In genomic region chr8:123387801-123388200, GRCm38 (mm10) we compare ENCODE assay signal across 20 mouse cellular contexts. TPM values are rescaled to one million over a fixed set of nuclear protein-coding genes. Genes with fewer than 3 reads are reported as not detected.
DNase-seq lines count a peak whose midpoint lies in the region; ATAC-seq and TF ChIP-seq lines count a peak whose summit lies in the region.
"Had no signal": no experiment of that assay in that cellular context is flagged by ENCODE, and none has a peak within 500 bp of the region (broad histone marks: within the 10 kb centered on the region; RNA-seq: fewer than 3 reads in every experiment).

No protein-coding gene starts in this region.

- peak overlapping the region; percentile 21; the same call in 1 of the 2 replicates for H3K27ac ChIP-seq in intestine, postnatal 0 days (ENCODE audit: low read depth, low read length)
- no peak overlapping the region for H3K27ac ChIP-seq in intestine, embryonic 15.5 days

- DNase-seq in adrenal gland, adult 2 months, result peak; percentile 38
- no peak for DNase-seq in adrenal gland, postnatal 10 days
- DNase-seq: adrenal gland, adult 8-10 months; B cell, adult 2 months; cerebellum, adult 11 months; cerebellum, adult 11-12 months; cerebellum, adult 18-20 months; cerebellum, adult 2 months; cerebellum, adult 8-10 months had no signal

- H3K9me3 ChIP-seq in intestine, postnatal 0 days (ENCODE audit: control insufficient read depth), result no peaks in the 10 kb centered on the region
- H3K9me3 ChIP-seq in intestine, embryonic 15.5 days, result no peaks in the 10 kb centered on the region
- H3K9me3 ChIP-seq: G1E had no signal

- no peak overlapping the region for H3K9ac ChIP-seq in intestine, postnatal 0 days (ENCODE audit: low read depth, low read length)
- no peak overlapping the region for H3K9ac ChIP-seq in intestine, embryonic 15.5 days

- no peak overlapping the region for H3K4me3 ChIP-seq in intestine, postnatal 0 days (ENCODE audit: low read depth, low read length)
- no peak overlapping the region for H3K4me3 ChIP-seq in intestine, embryonic 15.5 days (replicated peaks)

- 85% methylated on average over 8 of the region's 8 CpGs for WGBS in intestine, postnatal 0 days
- 91% methylated on average over 8 of the region's 8 CpGs for WGBS in intestine, embryonic 15.5 days

- no peak for ATAC-seq in intestine, postnatal 0 days
- ATAC-seq in intestine, embryonic 15.5 days, result no peak
- ATAC-seq: activated CD4-positive, CD25-positive, alpha-beta regulatory T cell, adult 4 months; CD4-positive, CD25-positive, alpha-beta regulatory T cell, adult 4 months; Patski had no signal

- H3K4me2 ChIP-seq in intestine, postnatal 0 days (replicated peaks; ENCODE audit: low read depth), result no peak overlapping the region
- H3K4me2 ChIP-seq in intestine, embryonic 15.5 days (replicated peaks), result no peak overlapping the region

- TF ChIP-seq CTCF in intestine, postnatal 0 days (IDR thresholded peaks at IDR 0.05; ENCODE audit: low read depth), result no peak

- no peaks in the 10 kb centered on the region for H3K27me3 ChIP-seq in intestine, postnatal 0 days (replicated peaks; ENCODE audit: control insufficient read depth, insufficient read depth, low read length)
- H3K27me3 ChIP-seq in intestine, embryonic 15.5 days (replicated peaks), result no peaks in the 10 kb centered on the region
- H3K27me3 ChIP-seq: CH12.LX, Patski had no signal

- H3K4me1 ChIP-seq in intestine, postnatal 0 days (replicated peaks; ENCODE audit: control insufficient read depth, insufficient read depth, low read length), result 0 out of 2 replicates have a peak, but pooled peaks cover 4% of the 10 kb centered on the region
- no peaks in the 10 kb centered on the region for H3K4me1 ChIP-seq in intestine, embryonic 15.5 days (replicated peaks)

- H3K36me3 ChIP-seq in intestine, postnatal 0 days (ENCODE audit: control insufficient read depth, insufficient read depth), result peaks cover 95% of the 10 kb centered on the region
- H3K36me3 ChIP-seq in intestine, embryonic 15.5 days, result peaks cover 74% of the 10 kb centered on the region

RNA-seq across cellular contexts. Expression of gene Tcf25, which starts 14.2 kb away (rescaled TPM):
- total RNA-seq in adrenal gland, adult 2 months (2021), result 100 to 1,000 TPM; 230 to 235 TPM
- 151 and 158 TPM in 2 replicates for polyA plus RNA-seq in adrenal gland, adult 2 months (2012; rRNA removed)
- total RNA-seq in adrenal gland, postnatal 10 days (2021), result 100 to 1,000 TPM; 177 TPM
- 147 and 178 TPM in 2 replicates for polyA plus RNA-seq in intestine, postnatal 0 days (2015; fragmentation: Nextera tagmentation; extraction: Ambion mirVana)
- 147 and 170 TPM in 2 replicates for polyA plus RNA-seq in intestine, embryonic 15.5 days (2015; fragmentation: Nextera tagmentation; extraction: Ambion mirVana)

RNA-seq across cellular contexts. Expression of gene Mc1r, which starts 19.1 kb away (rescaled TPM):
- total RNA-seq in adrenal gland, adult 2 months (2021), result not detected
- not detected in 2 replicates for polyA plus RNA-seq in adrenal gland, adult 2 months (2012; rRNA removed)
- total RNA-seq in adrenal gland, postnatal 10 days (2021), result not detected
- not detected in 2 replicates for polyA plus RNA-seq in intestine, postnatal 0 days (2015; fragmentation: Nextera tagmentation; extraction: Ambion mirVana)
- polyA plus RNA-seq in intestine, embryonic 15.5 days (2015; fragmentation: Nextera tagmentation; extraction: Ambion mirVana), result 0.04 TPM in 1 of 2 replicates, not detected in the other
- total RNA-seq: adrenal gland, adult 18-20 months; adrenal gland, postnatal 14 days; adrenal gland, postnatal 25 days; adrenal gland, postnatal 36 days had no signal
- polyA plus RNA-seq: activated CD4-positive, CD25-positive, alpha-beta regulatory T cell, adult 4 months had no signal

RNA-seq across cellular contexts. Expression of gene Tubb3, which starts 23.4 kb away (rescaled TPM):
- 1 to 10 TPM; 2.4 to 8.3 TPM for total RNA-seq in adrenal gland, adult 2 months (2021)
- polyA plus RNA-seq in adrenal gland, adult 2 months (2012; rRNA removed), result 3.8 and 21.1 TPM in 2 replicates
- 10 to 100 TPM; 29.3 to 74.9 TPM for total RNA-seq in adrenal gland, postnatal 10 days (2021)
- polyA plus RNA-seq in intestine, postnatal 0 days (2015; fragmentation: Nextera tagmentation; extraction: Ambion mirVana), result 22.5 and 23.9 TPM in 2 replicates
- polyA plus RNA-seq in intestine, embryonic 15.5 days (2015; fragmentation: Nextera tagmentation; extraction: Ambion mirVana), result 59.1 and 63.8 TPM in 2 replicates

RNA-seq across cellular contexts. Expression of gene Def8, which starts 35.5 kb away (rescaled TPM):
- total RNA-seq in adrenal gland, adult 2 months (2021), result 10 to 100 TPM; 26.0 to 31.7 TPM
- 24.0 and 24.6 TPM in 2 replicates for polyA plus RNA-seq in adrenal gland, adult 2 months (2012; rRNA removed)
- 10 to 100 TPM; 33.2 to 40.3 TPM for total RNA-seq in adrenal gland, postnatal 10 days (2021)
- 16.6 and 18.4 TPM in 2 replicates for polyA plus RNA-seq in intestine, postnatal 0 days (2015; fragmentation: Nextera tagmentation; extraction: Ambion mirVana)
- 26.0 and 26.4 TPM in 2 replicates for polyA plus RNA-seq in intestine, embryonic 15.5 days (2015; fragmentation: Nextera tagmentation; extraction: Ambion mirVana)

RNA-seq across cellular contexts. Expression of gene Spire2, which starts 55.3 kb away (rescaled TPM):
- 1 to 10 TPM; 1.4 to 2.6 TPM for total RNA-seq in adrenal gland, adult 2 months (2021)
- polyA plus RNA-seq in adrenal gland, adult 2 months (2012; rRNA removed), result 0.93 and 3.0 TPM in 2 replicates
- 1 to 10 TPM; 2.0 to 2.5 TPM for total RNA-seq in adrenal gland, postnatal 10 days (2021)
- 1.8 and 2.5 TPM in 2 replicates for polyA plus RNA-seq in intestine, postnatal 0 days (2015; fragmentation: Nextera tagmentation; extraction: Ambion mirVana)
- polyA plus RNA-seq in intestine, embryonic 15.5 days (2015; fragmentation: Nextera tagmentation; extraction: Ambion mirVana), result 3.9 and 4.4 TPM in 2 replicates
- polyA plus RNA-seq: activated CD4-positive, CD25-positive, alpha-beta regulatory T cell, adult 4 months; CD4-positive, CD25-positive, alpha-beta regulatory T cell, adult 4 months had no signal
